Mouse (Mus musculus) limb, embryonic 14.5 days (tissue): ENCODE results near the gene Colgalt2. TPM values are rescaled to one million over a fixed set of nuclear protein-coding genes. Genes with fewer than 3 reads are reported as not detected.
"Not testable (repeated sequence)": the region's sequence is repeated elsewhere in the genome, so short reads cannot be mapped to it uniquely, and the experiment has no call there.

Source experiments
- ATAC-seq: fragments of 200-750 bp; cut with Nextera tagmentation; 2 replicates; pipeline ENCODE4 v1.8.0; 2017; ENCODE audit warnings: low read depth, moderate number of reproducible peaks, moderate TSS enrichment; ENCODE audit not compliant: low FRiP score
- DNase-seq: peaks from one replicate; pipeline ENCODE4 v3.0.0-alpha.2; 2015; ENCODE audit warnings: low spot score
- H3K27ac ChIP-seq: fragments of 300-500 bp; sonication (generic); replicated peaks from 2 replicates; pipeline ENCODE4 v1.5.1; 2014; ENCODE audit warnings: low read depth, mild to moderate bottlenecking, low read length, moderate library complexity, mixed read lengths
- H3K27me3 ChIP-seq: fragments of 300-500 bp; sonication (generic); 2 replicates; pipeline ENCODE4 v1.6.1; 2014; ENCODE audit warnings: low read length, mixed read lengths; ENCODE audit not compliant: control insufficient read depth, insufficient read depth
- H3K36me3 ChIP-seq: fragments of 300-500 bp; sonication (generic); 2 replicates; pipeline ENCODE4 v1.6.1; 2014; ENCODE audit warnings: mild to moderate bottlenecking, low read length, moderate library complexity, mixed read lengths; ENCODE audit not compliant: control insufficient read depth, insufficient read depth
- H3K4me1 ChIP-seq: fragments of 300-500 bp; sonication (generic); 2 replicates; pipeline ENCODE4 v1.6.1; 2014; ENCODE audit warnings: antibody characterized with exemption, low read length, mixed read lengths; ENCODE audit not compliant: control insufficient read depth, insufficient read depth
- H3K4me2 ChIP-seq: fragments of 300-500 bp; sonication (generic); replicated peaks from 2 replicates; pipeline ENCODE4 v1.6.1; 2014; ENCODE audit warnings: low read depth, mild to moderate bottlenecking, low read length, moderate library complexity; ENCODE audit not compliant: severe bottlenecking
- H3K4me3 ChIP-seq: fragments of 300-500 bp; sonication (generic); replicated peaks from 2 replicates; pipeline ENCODE4 v1.5.1; 2014; ENCODE audit warnings: low read length
- H3K9ac ChIP-seq: fragments of 300-500 bp; sonication (generic); 2 replicates; pipeline ENCODE4 v1.6.1; 2014; ENCODE audit warnings: mild to moderate bottlenecking, low read depth, low read length, moderate library complexity; ENCODE audit not compliant: severe bottlenecking
- H3K9me3 ChIP-seq: fragments of 300-500 bp; sonication (generic); 2 replicates; pipeline ENCODE4 v1.6.1; 2016; ENCODE audit warnings: low read length; ENCODE audit not compliant: control insufficient read depth
- POLR2A ChIP-seq: fragments of 200-500 bp; IDR thresholded peaks from 2 replicates; pipeline ENCODE4 v1.8.0; 2012; ENCODE audit warnings: inconsistent platforms, mild to moderate bottlenecking, moderate library complexity, borderline replicate concordance; ENCODE audit not compliant: insufficient read depth, insufficient read length; ENCODE audit errors: extremely low read depth
- WGBS: fragments of 180-500 bp; shearing (Covaris S2); extraction: QIAGEN DNeasy Blood & Tissue Kit; methylation state at CpG from one replicate; pipeline ENCODE4 v1.1.7; 2014; 5-methylcytosine and 5-hydroxymethylcytosine counted together
- polyA plus RNA-seq, 2 experiments: library from polyadenylated mRNA; depleted of rRNA in 1 of 2; stranded (reverse) in 1 of 2; unstranded in 1 of 2; fragments of >200 nt; fragmentation: Nextera tagmentation in 1 of 2; extraction: Ambion mirVana in 1 of 2; gene quantifications; 2 replicates each; pipeline versions ENCODE4 v1.2.1 to v1.2.3; 2012 to 2014

The Colgalt2 gene
- polyA plus RNA-seq, 2 experiments = 8.1 to 16.3 TPM

DNA sequence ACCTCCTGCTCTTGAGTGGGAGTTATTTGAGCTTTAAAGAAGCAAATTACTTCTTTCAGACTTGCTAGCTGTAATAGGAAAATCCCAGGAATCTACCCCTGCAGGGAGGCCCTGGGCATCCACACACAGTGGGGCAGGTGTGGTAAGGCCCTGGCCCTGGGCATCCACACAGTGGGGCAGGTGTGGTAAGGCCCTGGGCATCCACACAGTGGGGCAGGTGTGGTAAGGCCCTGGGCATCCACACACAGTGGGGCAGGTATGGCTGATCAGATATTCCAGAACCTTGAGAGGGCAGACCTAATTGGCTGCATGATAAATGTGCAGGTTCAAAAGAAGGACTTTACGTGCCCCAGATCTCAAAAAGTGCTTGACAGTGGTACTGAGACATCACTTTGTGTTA is 15.0 kb upstream of the Colgalt2 start:
- Histone ChIP-seq H3K9ac (no peak overlapping the region), H3K27ac (no peak overlapping the region), H3K27me3 (no peaks in the 10 kb centered on the region), H3K4me3 (no peak overlapping the region), H3K4me2 (no peak overlapping the region), H3K9me3 (no peaks in the 10 kb centered on the region), H3K4me1 (no peaks in the 10 kb centered on the region), H3K36me3 (peaks cover 18% of the 10 kb centered on the region)
- TF ChIP-seq POLR2A = no peak
- DNase-seq (no peak), ATAC-seq (no peak)
- 100% methylated on average over 1 of the region's 1 CpGs for WGBS

- Histone ChIP-seq H3K4me2 (peak overlapping the region; percentile 65), H3K36me3 (peaks cover 14% of the 10 kb centered on the region), H3K9ac (peak overlapping the region; percentile 86), H3K4me3 (peak overlapping the region; percentile 84)
- not testable (repeated sequence) for H3K27me3 ChIP-seq, DNase-seq, H3K27ac ChIP-seq, H3K9me3 ChIP-seq, ATAC-seq, H3K4me1 ChIP-seq
- WGBS = 20% methylated on average over 2 of the region's 4 CpGs
These were observed 13.9 kb upstream of the Colgalt2 start for GRCm38 (mm10) chr1:152385693-152386092.

GRCm38 (mm10) chr1:152386188-152386835 is 13.3 kb upstream of the Colgalt2 start, which contains the start of gene Tsen15:
TSS of gene Tsen15 (minus strand) at chr1:152386688.
- Histone ChIP-seq H3K36me3 (peaks cover 11% of the 10 kb centered on the region), H3K9me3 (no peaks in the 10 kb centered on the region), H3K4me1 (no peaks in the 10 kb centered on the region), H3K4me3 (peak within 1 kb of the TSS; percentile 84), H3K4me2 (peak within 1 kb of the TSS; percentile 65), H3K9ac (peak within 1 kb of the TSS; percentile 86), H3K27ac (no peak within 1 kb of the TSS), H3K27me3 (no peaks in the 10 kb centered on the region)
- ATAC-seq = peak; percentile 96
- 0% methylated on average over 46 of the region's 57 CpGs for WGBS
- TF ChIP-seq POLR2A = no peak
- DNase-seq = peak; percentile 81

DNA sequence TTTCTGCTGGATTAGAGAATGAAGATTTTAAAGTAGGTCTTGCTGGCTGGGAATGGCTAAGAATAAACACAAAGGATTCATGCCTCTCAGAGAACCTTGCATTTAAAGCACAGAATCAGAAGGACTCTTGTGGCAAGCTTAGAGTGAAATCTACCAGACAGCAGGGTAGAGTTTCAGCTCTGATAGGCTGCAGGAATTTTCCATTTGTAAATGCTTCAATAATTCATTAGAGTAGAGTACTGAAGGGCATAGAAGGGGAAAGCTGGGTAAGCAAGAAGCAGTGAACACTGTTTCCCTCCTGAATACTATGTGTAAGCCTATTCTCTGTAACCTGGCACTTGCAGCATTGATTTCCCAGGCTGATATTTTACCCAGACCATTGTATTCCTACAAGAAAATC is 10.4 kb upstream of the Colgalt2 start:
- Histone ChIP-seq H3K27ac (no peak overlapping the region), H3K4me1 (no peaks in the 10 kb centered on the region), H3K27me3 (no peaks in the 10 kb centered on the region), H3K4me3 (no peak overlapping the region), H3K9ac (no peak overlapping the region), H3K36me3 (no peaks in the 10 kb centered on the region), H3K9me3 (no peaks in the 10 kb centered on the region), H3K4me2 (no peak overlapping the region)
- DNase-seq (no peak), ATAC-seq (no peak)
- no peak for TF ChIP-seq POLR2A

DNA sequence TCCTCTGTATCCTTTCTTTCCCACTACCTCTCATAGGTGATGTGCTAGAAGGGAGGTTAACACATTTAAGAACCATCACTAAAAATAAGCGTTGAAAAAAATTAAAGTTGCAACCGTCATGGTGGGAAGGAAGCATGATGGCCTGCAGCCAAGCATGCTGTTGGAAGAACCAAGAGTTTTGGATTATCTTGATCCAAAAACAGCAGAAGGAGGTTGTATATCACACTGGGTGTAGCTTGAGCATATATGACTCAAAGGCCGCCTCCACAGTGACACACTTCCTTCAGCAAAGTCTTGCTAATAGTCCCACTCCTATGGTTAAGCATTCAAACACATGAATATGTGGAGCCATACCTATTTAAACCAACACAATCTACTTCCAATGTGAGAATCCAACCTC is 5.5 kb upstream of the Colgalt2 start:
- no peak for ATAC-seq
- Histone ChIP-seq H3K4me1 (no peaks in the 10 kb centered on the region), H3K9me3 (no peaks in the 10 kb centered on the region), H3K4me3 (no peak overlapping the region), H3K36me3 (no peaks in the 10 kb centered on the region), H3K4me2 (no peak overlapping the region), H3K9ac (no peak overlapping the region), H3K27ac (no peak overlapping the region), H3K27me3 (peaks cover 5% of the 10 kb centered on the region; the same call in 1 of the 2 replicates)
- no peak for TF ChIP-seq POLR2A
- WGBS = 90% methylated on average over 3 of the region's 3 CpGs
- DNase-seq = no peak
